Mouse (Mus musculus) gonadal fat pad, adult 2 months (tissue): ENCODE measurements around the gene Slc38a3. TPM values are rescaled to one million over a fixed set of nuclear protein-coding genes. Genes with fewer than 3 reads are reported as not detected.

ENCODE experiments used
- DNase-seq: peaks from one replicate; pipeline ENCODE4 v3.0.0-alpha.2; 2012; ENCODE audit warnings: low read depth
- polyA plus RNA-seq: library from polyadenylated mRNA; depleted of rRNA; stranded (reverse); fragments of >200 nt; gene quantifications from 2 replicates; pipeline ENCODE4 v1.2.3, GENCODE M21; 2012

The Slc38a3 gene
- polyA plus RNA-seq, 1 experiment, result 10.5 TPM

GRCm38 (mm10) chr9:107666751-107667205, 2.6 kb downstream of the Slc38a3 start:
- DNase-seq, result no peak

GRCm38 (mm10) chr9:107665308-107665707, 4.0 kb downstream of the Slc38a3 start:
- no peak for DNase-seq

GRCm38 (mm10) chr9:107663525-107663924, 5.8 kb downstream of the Slc38a3 start:
- DNase-seq, result no peak

- DNase-seq, result no peak
Measured at GRCm38 (mm10) chr9:107662342-107662741, 7.0 kb downstream of the Slc38a3 start.

GRCm38 (mm10) chr9:107660777-107661176, 8.6 kb downstream of the Slc38a3 start:
- no peak for DNase-seq

- no peak for DNase-seq
Measured at GRCm38 (mm10) chr9:107659961-107660360, 9.4 kb downstream of the Slc38a3 start.

GRCm38 (mm10) chr9:107659551-107659950, 9.8 kb downstream of the Slc38a3 start:
- no peak for DNase-seq

- DNase-seq, result no peak
Measured at GRCm38 (mm10) chr9:107658096-107658495, 11.2 kb downstream of the Slc38a3 start.

GRCm38 (mm10) chr9:107657144-107657543, 12.2 kb downstream of the Slc38a3 start:
- no peak for DNase-seq

GRCm38 (mm10) chr9:107654585-107654984, 14.7 kb downstream of the Slc38a3 start:
- DNase-seq, result no peak

GRCm38 (mm10) chr9:107653474-107653873, 15.9 kb downstream of the Slc38a3 start:
- DNase-seq, result no peak

- no peak for DNase-seq
Measured at GRCm38 (mm10) chr9:107650708-107651481, 18.4 kb downstream of the Slc38a3 start.

GRCm38 (mm10) chr9:107650225-107650624, 19.1 kb downstream of the Slc38a3 start:
- DNase-seq, result no peak

GRCm38 (mm10) chr9:107648767-107649166, 20.6 kb downstream of the Slc38a3 start:
- DNase-seq, result no peak

- DNase-seq, result no peak
Measured at GRCm38 (mm10) chr9:107646975-107647374, 22.4 kb downstream of the Slc38a3 start.

- DNase-seq, result no peak
Measured at GRCm38 (mm10) chr9:107645577-107645976, 23.8 kb downstream of the Slc38a3 start.

- DNase-seq, result no peak
Measured at GRCm38 (mm10) chr9:107645153-107645510, 24.2 kb downstream of the Slc38a3 start.

GRCm38 (mm10) chr9:107644495-107645152, 24.7 kb downstream of the Slc38a3 start:
- DNase-seq, result no peak

GRCm38 (mm10) chr9:107643544-107644214, 25.7 kb downstream of the Slc38a3 start:
- DNase-seq, result no peak

- no peak for DNase-seq
Measured at GRCm38 (mm10) chr9:107641666-107642065, 27.7 kb downstream of the Slc38a3 start.

- DNase-seq, result no peak
Measured at GRCm38 (mm10) chr9:107640257-107640772, 29.0 kb downstream of the Slc38a3 start.

- no peak for DNase-seq
Measured at GRCm38 (mm10) chr9:107637070-107637469, 32.3 kb downstream of the Slc38a3 start.
